Mouse (Mus musculus) lung, adult 2 months (tissue): ENCODE measurements around the gene Prm1.

Experiments
- CTCF ChIP-seq: fragments of 200-500 bp; IDR thresholded peaks from 2 replicates; pipeline ENCODE4 v1.5.1; 2011; ENCODE audit warnings: mild to moderate bottlenecking, low read length, control low read depth; ENCODE audit not compliant: insufficient read depth
- POLR2A ChIP-seq: fragments of 200-500 bp; IDR thresholded peaks from 2 replicates; pipeline ENCODE4 v1.6.1; 2011; ENCODE audit warnings: low read depth, mild to moderate bottlenecking, control low read depth, low read length, borderline replicate concordance; ENCODE audit errors: extremely low read depth

DNA sequence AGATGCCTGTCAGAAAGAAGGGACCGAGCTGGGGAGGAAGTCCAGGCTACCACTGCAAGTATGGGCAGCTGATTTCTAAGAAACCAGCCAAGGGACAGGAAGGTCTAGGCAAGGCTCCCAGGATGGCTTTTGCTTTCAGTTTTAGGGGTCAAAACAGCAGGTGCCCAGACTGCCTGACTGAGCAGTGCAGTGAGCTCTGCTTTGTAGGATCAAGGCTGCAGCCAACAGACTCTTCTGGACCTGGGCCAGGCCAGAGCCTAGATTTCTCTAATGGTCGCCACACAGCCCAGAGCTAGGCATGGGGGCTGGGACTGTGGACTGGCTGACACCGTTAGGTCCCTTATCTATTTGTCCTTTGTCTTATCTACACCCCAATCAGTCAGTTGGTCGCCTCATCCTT is 30.9 kb downstream of the Prm1 start:
- TF ChIP-seq CTCF (no peak), POLR2A (no peak)
